Mouse (Mus musculus) midbrain, postnatal 0 days (tissue): ENCODE results near the gene Tsc22d3. TPM values are rescaled to one million over a fixed set of nuclear protein-coding genes. Genes with fewer than 3 reads are reported as not detected.

Source experiments
- ATAC-seq: fragments of 200-750 bp; cut with Nextera tagmentation; 2 replicates; pipeline ENCODE4 v1.8.0; 2017; ENCODE audit warnings: moderate number of reproducible peaks, mild to moderate bottlenecking, moderate TSS enrichment, moderate library complexity; ENCODE audit not compliant: low FRiP score
- DNase-seq: peaks from one replicate; pipeline ENCODE4 v3.0.0-alpha.2; 2015; ENCODE audit warnings: low spot score
- H3K27ac ChIP-seq: fragments of 300-500 bp; sonication (generic); 2 replicates; pipeline ENCODE4 v1.5.1; 2014; ENCODE audit warnings: low read depth, mild to moderate bottlenecking, low read length, mixed read lengths
- H3K27me3 ChIP-seq: fragments of 300-500 bp; sonication (generic); 2 replicates; pipeline ENCODE4 v1.6.1; 2014; ENCODE audit warnings: low read length, control low read depth, mixed read lengths; ENCODE audit not compliant: insufficient read depth
- H3K36me3 ChIP-seq: fragments of 300-500 bp; sonication (generic); 2 replicates; pipeline ENCODE4 v1.6.1; 2014; ENCODE audit warnings: low read length, control low read depth, mixed read lengths; ENCODE audit not compliant: insufficient read depth
- H3K4me1 ChIP-seq: fragments of 300-500 bp; sonication (generic); 2 replicates; pipeline ENCODE4 v1.6.1; 2014; ENCODE audit warnings: mild to moderate bottlenecking, control low read depth, antibody characterized with exemption, low read length, mixed read lengths; ENCODE audit not compliant: insufficient read depth
- H3K4me2 ChIP-seq: fragments of 300-500 bp; sonication (generic); 2 replicates; pipeline ENCODE4 v1.6.1; 2014; ENCODE audit warnings: low read depth, mild to moderate bottlenecking, low read length, mixed read lengths; ENCODE audit not compliant: poor library complexity, severe bottlenecking
- H3K4me3 ChIP-seq: fragments of 300-500 bp; sonication (generic); 2 replicates; pipeline ENCODE4 v1.5.1; 2014; ENCODE audit warnings: low read depth, mild to moderate bottlenecking, low read length, moderate library complexity
- H3K9ac ChIP-seq: fragments of 300-500 bp; sonication (generic); replicated peaks from 2 replicates; pipeline ENCODE4 v1.6.1; 2014; ENCODE audit warnings: mild to moderate bottlenecking, low read length, moderate library complexity, mixed read lengths; ENCODE audit not compliant: poor library complexity, severe bottlenecking
- H3K9me3 ChIP-seq: fragments of 300-500 bp; sonication (generic); 2 replicates; pipeline ENCODE4 v1.6.1; 2016; ENCODE audit warnings: low read length, control low read depth
- CTCF ChIP-seq: IDR thresholded peaks from 2 replicates; pipeline ENCODE4 v1.5.1; 2016; ENCODE audit warnings: antibody characterized with exemption, mild to moderate bottlenecking
- WGBS: fragments of 180-500 bp; shearing (Covaris S2); extraction: QIAGEN DNeasy Blood & Tissue Kit; methylation state at CpG from one replicate; pipeline ENCODE4 v1.1.7; 2014; 5-methylcytosine and 5-hydroxymethylcytosine counted together
- polyA plus RNA-seq: library from polyadenylated mRNA; unstranded; fragments of >200 nt; fragmentation: Nextera tagmentation; extraction: Ambion mirVana; gene quantifications from 2 replicates; pipeline ENCODE4 v1.2.1, GENCODE M21; 2015
- total RNA-seq: library from RNA; depleted of rRNA; stranded (reverse); fragments of >200 nt; gene quantifications from 2 replicates; pipeline ENCODE4 v1.2.3, GENCODE M21; 2014

Gene Tsc22d3
- total and polyA plus RNA-seq, 2 experiments from 2014 or later: 104 to 105 TPM

DNA sequence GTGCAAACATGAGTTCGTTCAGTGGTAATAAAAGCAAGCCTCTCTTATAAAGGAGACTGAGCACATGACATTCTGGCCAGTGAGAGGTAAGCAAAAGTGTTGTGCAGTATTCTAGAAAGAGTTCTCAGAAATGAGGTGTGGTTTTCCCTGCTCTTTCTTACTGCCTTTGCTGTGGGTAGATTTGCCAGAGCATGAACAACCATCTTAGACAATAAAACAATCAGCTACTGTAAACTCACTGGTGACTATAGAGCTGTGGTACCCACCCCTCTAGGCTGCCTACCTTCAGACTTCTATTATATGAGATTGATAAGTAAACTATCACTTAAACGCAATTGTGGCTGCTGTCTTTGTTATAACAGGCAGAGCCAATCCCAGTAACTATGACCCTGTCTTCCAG, 69.1 kb downstream of the Tsc22d3 start:
- Histone ChIP-seq H3K27me3 (0 out of 2 replicates have a peak, but pooled peaks cover 6% of the 10 kb centered on the region), H3K4me2 (no peak overlapping the region), H3K36me3 (no peaks in the 10 kb centered on the region), H3K4me1 (no peaks in the 10 kb centered on the region), H3K27ac (no peak overlapping the region), H3K4me3 (no peak overlapping the region), H3K9me3 (no peaks in the 10 kb centered on the region), H3K9ac (no peak overlapping the region)
- ATAC-seq (no peak), DNase-seq (no peak)
- 88% methylated on average over 2 of the region's 2 CpGs for WGBS
- no peak for TF ChIP-seq CTCF

DNA sequence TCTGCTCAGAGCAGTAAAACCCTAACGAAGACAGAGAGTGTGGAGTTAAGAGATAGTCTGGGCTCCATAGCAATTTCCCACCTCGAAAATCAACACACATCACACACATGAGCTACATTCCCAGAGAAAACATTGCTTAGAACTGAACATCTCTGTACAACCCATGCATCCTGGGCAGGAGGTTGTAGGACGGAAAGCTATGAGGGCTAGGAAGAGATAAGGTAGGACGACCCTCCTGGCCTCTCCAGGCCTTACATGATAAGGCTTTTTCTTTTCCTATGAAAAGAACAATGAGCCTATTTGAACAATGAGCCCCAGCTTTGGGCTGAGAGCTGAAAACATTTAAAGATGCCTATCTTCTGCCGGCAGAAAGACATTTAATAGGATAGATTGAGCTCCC, 69.8 kb downstream of the Tsc22d3 start:
- Histone ChIP-seq H3K4me1 (no peaks in the 10 kb centered on the region), H3K36me3 (no peaks in the 10 kb centered on the region), H3K27ac (no peak overlapping the region), H3K4me3 (no peak overlapping the region), H3K27me3 (0 out of 2 replicates have a peak, but pooled peaks cover 6% of the 10 kb centered on the region), H3K9ac (no peak overlapping the region), H3K9me3 (no peaks in the 10 kb centered on the region), H3K4me2 (no peak overlapping the region)
- 78% methylated on average over 5 of the region's 5 CpGs for WGBS
- no peak for TF ChIP-seq CTCF
- ATAC-seq (no peak), DNase-seq (no peak)

DNA sequence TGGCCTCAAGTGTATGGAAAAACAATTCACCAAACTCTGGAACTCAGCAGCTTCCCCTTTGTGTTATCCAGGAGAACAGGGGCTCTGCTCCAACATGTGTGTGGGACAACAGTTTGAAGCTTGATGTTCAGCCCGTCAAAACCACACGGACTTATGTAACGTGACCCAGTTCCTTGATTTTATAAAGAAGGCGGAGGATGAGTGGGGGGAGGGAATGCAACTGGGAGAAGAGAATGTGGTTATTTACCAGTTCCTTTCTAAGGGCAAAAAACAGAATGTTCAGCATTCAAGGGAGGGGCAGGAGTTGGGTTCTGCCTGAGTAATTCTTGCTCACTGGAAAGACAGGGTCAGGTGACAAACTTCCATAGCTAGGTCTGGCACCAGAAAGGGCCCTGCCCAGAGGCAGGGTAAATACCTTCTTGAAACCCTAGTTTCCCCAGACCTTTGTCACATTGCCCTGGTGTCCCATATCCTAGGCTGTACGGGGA, 71.3 kb downstream of the Tsc22d3 start:
- Histone ChIP-seq H3K9me3 (no peaks in the 10 kb centered on the region), H3K4me3 (no peak overlapping the region), H3K27me3 (no peaks in the 10 kb centered on the region), H3K4me1 (no peaks in the 10 kb centered on the region), H3K27ac (no peak overlapping the region), H3K4me2 (no peak overlapping the region), H3K9ac (no peak overlapping the region), H3K36me3 (no peaks in the 10 kb centered on the region)
- no peak for ATAC-seq
- TF ChIP-seq CTCF: no peak
- DNase-seq: no peak
- WGBS: 89% methylated on average over 5 of the region's 5 CpGs

DNA sequence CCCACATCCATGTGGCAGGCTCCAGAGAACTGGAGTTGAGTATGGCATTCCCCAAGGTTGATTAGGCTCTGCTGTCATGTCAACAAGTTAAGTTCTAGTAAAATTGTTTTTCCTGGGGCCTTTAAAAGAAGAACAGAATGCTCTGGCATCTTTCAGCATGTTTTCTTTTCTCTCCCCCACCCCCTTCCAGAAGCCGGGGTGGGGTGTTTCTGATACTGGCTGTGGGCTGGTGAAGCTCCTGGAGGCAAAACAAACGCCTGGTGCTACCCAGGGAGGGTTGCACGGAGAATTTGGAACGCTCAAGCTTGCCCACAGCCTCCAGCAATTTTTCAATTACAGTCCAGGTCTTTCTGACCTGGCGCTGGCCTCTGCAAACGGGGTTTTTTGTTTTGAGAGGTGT, 73.2 kb downstream of the Tsc22d3 start:
- H3K4me1 ChIP-seq: no peaks in the 10 kb centered on the region
- 62% methylated on average over 6 of the region's 6 CpGs for WGBS
- no peak for TF ChIP-seq CTCF
- H3K9me3 ChIP-seq: no peaks in the 10 kb centered on the region
- no peak overlapping the region for H3K9ac ChIP-seq
- DNase-seq: no peak
- no peak for ATAC-seq
- no peak overlapping the region for H3K4me2 ChIP-seq
- H3K4me3 ChIP-seq: no peak overlapping the region
- no peak overlapping the region for H3K27ac ChIP-seq
- H3K36me3 ChIP-seq: no peaks in the 10 kb centered on the region
- no peaks in the 10 kb centered on the region for H3K27me3 ChIP-seq

DNA sequence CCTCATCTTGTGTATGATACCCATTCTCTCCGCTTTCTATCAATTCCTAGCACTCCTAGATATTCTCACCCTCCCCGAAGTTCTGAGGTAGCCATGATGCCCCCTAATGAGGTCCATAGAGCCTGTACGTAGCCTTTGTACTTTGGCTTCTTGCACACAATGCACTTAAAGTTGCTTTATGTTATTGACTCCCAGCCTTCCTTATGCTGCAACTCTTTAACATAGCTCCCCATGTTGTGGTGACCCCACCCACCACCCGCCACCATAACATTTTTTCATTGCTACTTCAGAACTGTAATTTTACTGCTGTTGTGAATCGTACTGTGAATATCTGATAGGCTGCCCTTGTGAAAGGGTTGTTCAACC, 74.2 kb downstream of the Tsc22d3 start:
- no peak for TF ChIP-seq CTCF
- H3K9ac ChIP-seq: no peak overlapping the region
- ATAC-seq (no peak), DNase-seq (no peak)
- no peaks in the 10 kb centered on the region for H3K36me3 ChIP-seq
- H3K4me1 ChIP-seq: no peaks in the 10 kb centered on the region
- H3K27me3 ChIP-seq: no peaks in the 10 kb centered on the region; the same call in 1 of the 2 replicates
- no peak overlapping the region for H3K27ac ChIP-seq
- H3K4me2 ChIP-seq: no peak overlapping the region
- WGBS: 98% methylated on average over 5 of the region's 5 CpGs
- no peak overlapping the region for H3K4me3 ChIP-seq
- no peaks in the 10 kb centered on the region for H3K9me3 ChIP-seq

DNA sequence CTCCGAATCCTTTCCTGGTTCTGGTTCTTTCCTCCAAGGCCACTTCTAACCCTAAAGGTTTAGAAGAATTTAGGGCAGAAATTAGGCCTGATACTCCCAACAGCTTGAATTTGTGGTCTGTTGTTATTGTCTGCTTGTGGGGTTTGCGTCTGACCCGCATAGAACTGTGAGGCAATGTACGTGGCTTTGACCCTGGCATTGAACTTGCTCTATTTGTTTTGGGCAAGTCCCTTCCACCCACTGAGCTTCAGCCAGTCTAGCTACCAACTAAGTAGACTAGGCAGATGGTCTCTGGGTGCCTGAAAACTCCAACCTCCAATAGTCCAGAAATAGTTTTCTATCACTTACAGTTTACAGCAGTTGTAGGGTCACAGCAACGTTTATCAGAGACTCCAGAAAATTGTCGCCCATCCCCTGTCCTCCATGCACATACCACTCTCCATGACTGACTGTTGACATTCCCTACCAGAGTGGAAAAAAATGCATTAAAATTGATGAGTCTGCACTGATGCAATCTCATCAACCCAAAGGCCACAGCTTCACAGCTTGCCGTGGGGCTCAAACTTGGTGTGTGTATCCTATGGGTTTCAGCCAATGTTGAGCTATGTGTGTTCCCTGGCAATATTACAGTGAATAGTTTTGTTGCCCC, 74.7 kb downstream of the Tsc22d3 start:
- DNase-seq (no peak), ATAC-seq (no peak)
- H3K27ac ChIP-seq: no peak overlapping the region
- H3K4me3 ChIP-seq: no peak overlapping the region
- H3K27me3 ChIP-seq: no peaks in the 10 kb centered on the region; the same call in 1 of the 2 replicates
- H3K4me1 ChIP-seq: no peaks in the 10 kb centered on the region
- WGBS: 92% methylated on average over 7 of the region's 7 CpGs
- H3K36me3 ChIP-seq: no peaks in the 10 kb centered on the region
- H3K9ac ChIP-seq: no peak overlapping the region
- no peaks in the 10 kb centered on the region for H3K9me3 ChIP-seq
- H3K4me2 ChIP-seq: no peak overlapping the region
- no peak for TF ChIP-seq CTCF
